In the genomic region with DNA sequence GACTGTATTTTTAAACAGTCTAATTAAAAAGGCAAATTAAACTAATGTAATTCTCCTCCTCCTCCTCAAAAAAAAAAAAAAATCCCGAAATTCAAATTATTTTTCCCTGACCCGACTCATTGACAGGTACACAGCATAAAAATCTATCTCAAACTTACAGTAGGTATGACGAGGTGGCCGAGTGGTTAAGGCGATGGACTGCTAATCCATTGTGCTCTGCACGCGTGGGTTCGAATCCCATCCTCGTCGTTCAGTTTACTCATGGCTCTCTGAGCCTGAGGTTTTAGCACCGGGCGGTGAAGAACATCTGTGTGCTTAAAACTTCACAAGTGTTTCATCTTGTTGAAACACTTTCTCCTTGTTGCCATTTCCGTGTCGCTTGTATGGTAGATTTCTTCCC, we compare ENCODE assay signal across 8 mouse cellular contexts. TPM values are rescaled to one million over a fixed set of nuclear protein-coding genes. Genes with fewer than 3 reads are reported as not detected.
DNase-seq lines count a peak whose midpoint lies in the region; ATAC-seq and TF ChIP-seq lines count a peak whose summit lies in the region.

No protein-coding gene starts in this region.

- H3K9me3 ChIP-seq in E14TG2a.4 (ENCODE audit: low read length) = no peaks in the 10 kb centered on the region
- H3K9me3 ChIP-seq in forebrain, postnatal 0 days (ENCODE audit: low read length) = no peaks in the 10 kb centered on the region
- no peaks in the 10 kb centered on the region for H3K9me3 ChIP-seq in hindbrain, embryonic 11.5 days (ENCODE audit: control insufficient read depth, low read length)
- no peaks in the 10 kb centered on the region for H3K9me3 ChIP-seq in lung, embryonic 16.5 days (ENCODE audit: control insufficient read depth, low read length)

- H3K27ac ChIP-seq in forebrain, postnatal 0 days (ENCODE audit: low read depth, low read length) = no peak overlapping the region
- H3K27ac ChIP-seq in hindbrain, embryonic 11.5 days (ENCODE audit: low read depth, low read length) = no peak overlapping the region
- no peak overlapping the region for H3K27ac ChIP-seq in lung, embryonic 16.5 days (ENCODE audit: low read length)

- peak; percentile 85 for DNase-seq in brain, adult 2 months (ENCODE audit: low read depth, low spot score)
- DNase-seq in forebrain, postnatal 0 days = peak; percentile 75
- DNase-seq in hindbrain, embryonic 11.5 days (ENCODE audit: low spot score) = peak; percentile 79
- peak; percentile 49 for DNase-seq in layer of hippocampus, adult 9-11 months
- DNase-seq in right cerebral cortex, postnatal 10 days (ENCODE audit: low spot score in 2 of 2) = peak; percentile 73 to 81
- DNase-seq in urinary bladder, postnatal 4 days (ENCODE audit: low spot score in 2 of 2) = peak; percentile 61 to 72

- 1% methylated on average over 14 of the region's 14 CpGs for WGBS in forebrain, postnatal 0 days
- under 1% methylated on average over 14 of the region's 14 CpGs for WGBS in hindbrain, embryonic 11.5 days
- 1% methylated on average over 14 of the region's 14 CpGs for WGBS in lung, embryonic 16.5 days

- no peaks in the 10 kb centered on the region for H3K36me3 ChIP-seq in E14TG2a.4 (ENCODE audit: insufficient read depth, low read length)
- H3K36me3 ChIP-seq in forebrain, postnatal 0 days (ENCODE audit: insufficient read depth) = no peaks in the 10 kb centered on the region
- H3K36me3 ChIP-seq in hindbrain, embryonic 11.5 days (ENCODE audit: control insufficient read depth, insufficient read depth, low read length) = no peaks in the 10 kb centered on the region
- H3K36me3 ChIP-seq in lung, embryonic 16.5 days (ENCODE audit: control insufficient read depth, insufficient read depth, low read length) = no peaks in the 10 kb centered on the region

- TF ChIP-seq CTCF in E14TG2a.4 (conservative IDR thresholded peaks at IDR 0.05; ENCODE audit: low read length) = no peak
- TF ChIP-seq CTCF in forebrain, postnatal 0 days (IDR thresholded peaks at IDR 0.05; ENCODE audit: low read depth) = no peak

- peaks cover 34% of the 10 kb centered on the region for H3K4me1 ChIP-seq in E14TG2a.4 (replicated peaks; ENCODE audit: low read depth, low read length)
- H3K4me1 ChIP-seq in forebrain, postnatal 0 days (ENCODE audit: insufficient read depth) = no peaks in the 10 kb centered on the region
- H3K4me1 ChIP-seq in hindbrain, embryonic 11.5 days (replicated peaks; ENCODE audit: control insufficient read depth, insufficient read depth, low read length) = no peaks in the 10 kb centered on the region
- H3K4me1 ChIP-seq in lung, embryonic 16.5 days (replicated peaks; ENCODE audit: control insufficient read depth, insufficient read depth, low read length) = 0 out of 2 replicates have a peak, but pooled peaks cover 4% of the 10 kb centered on the region

- no peaks in the 10 kb centered on the region for H3K27me3 ChIP-seq in E14TG2a.4 (ENCODE audit: insufficient read depth, low read length)
- no peaks in the 10 kb centered on the region for H3K27me3 ChIP-seq in forebrain, postnatal 0 days (ENCODE audit: insufficient read depth, low read length)
- no peaks in the 10 kb centered on the region for H3K27me3 ChIP-seq in hindbrain, embryonic 11.5 days (ENCODE audit: control insufficient read depth, insufficient read depth, low read length)
- no peaks in the 10 kb centered on the region for H3K27me3 ChIP-seq in lung, embryonic 16.5 days (ENCODE audit: control insufficient read depth, insufficient read depth, low read depth, low read length)

- peak overlapping the region; percentile 18; the same call in 1 of the 2 replicates for H3K4me2 ChIP-seq in forebrain, postnatal 0 days (ENCODE audit: low read depth)
- H3K4me2 ChIP-seq in hindbrain, embryonic 11.5 days (replicated peaks; ENCODE audit: low read depth, low read length) = no peak overlapping the region
- peak overlapping the region; percentile 32 for H3K4me2 ChIP-seq in lung, embryonic 16.5 days (ENCODE audit: low read depth, low read length)

- no peak overlapping the region for H3K9ac ChIP-seq in forebrain, postnatal 0 days
- no peak overlapping the region for H3K9ac ChIP-seq in hindbrain, embryonic 11.5 days (ENCODE audit: low read depth, low read length)
- no peak overlapping the region for H3K9ac ChIP-seq in lung, embryonic 16.5 days (ENCODE audit: low read length)

- no peak for ATAC-seq in forebrain, postnatal 0 days
- ATAC-seq in hindbrain, embryonic 11.5 days (ENCODE audit: low FRiP score) = no peak
- ATAC-seq in lung, embryonic 16.5 days (ENCODE audit: low read depth) = no peak

- H3K4me3 ChIP-seq in E14TG2a.4 (replicated peaks; ENCODE audit: low read length) = peak overlapping the region; percentile 67
- no peak overlapping the region for H3K4me3 ChIP-seq in forebrain, postnatal 0 days (ENCODE audit: low read depth, low read length)
- H3K4me3 ChIP-seq in hindbrain, embryonic 11.5 days (ENCODE audit: low read depth, low read length) = no peak overlapping the region; the same call in 1 of the 2 replicates
- H3K4me3 ChIP-seq in lung, embryonic 16.5 days (ENCODE audit: low read length) = no peak overlapping the region

RNA-seq across cellular contexts. Expression of a gene that starts 9.1 kb away (rescaled TPM):
- total RNA-seq in forebrain, postnatal 0 days (2014; rRNA removed) = 1,275 and 1,840 TPM in 2 replicates
- 4.1 and 5.7 TPM in 2 replicates for polyA plus RNA-seq in forebrain, postnatal 0 days (2015; fragmentation: Nextera tagmentation; extraction: Ambion mirVana)
- 4.7 TPM in 2 replicates for polyA plus RNA-seq in hindbrain, embryonic 11.5 days (2014; fragmentation: Nextera tagmentation; extraction: Ambion mirVana)
- 4.3 and 8.4 TPM in 2 replicates for polyA plus RNA-seq in lung, embryonic 16.5 days (2015; fragmentation: Nextera tagmentation; extraction: Ambion mirVana)

RNA-seq across cellular contexts. Expression of a gene that starts 12.0 kb away (rescaled TPM):
- total RNA-seq in forebrain, postnatal 0 days (2014; rRNA removed) = 135 and 227 TPM in 2 replicates
- not detected in 2 replicates for polyA plus RNA-seq in forebrain, postnatal 0 days (2015; fragmentation: Nextera tagmentation; extraction: Ambion mirVana)
- 3.6 and 8.4 TPM in 2 replicates for polyA plus RNA-seq in hindbrain, embryonic 11.5 days (2014; fragmentation: Nextera tagmentation; extraction: Ambion mirVana)
- 7.1 and 8.0 TPM in 2 replicates for polyA plus RNA-seq in lung, embryonic 16.5 days (2015; fragmentation: Nextera tagmentation; extraction: Ambion mirVana)

RNA-seq across cellular contexts. Expression of a gene that starts 13.5 kb away (rescaled TPM):
- total RNA-seq in forebrain, postnatal 0 days (2014; rRNA removed) = 116 and 134 TPM in 2 replicates
- polyA plus RNA-seq in forebrain, postnatal 0 days (2015; fragmentation: Nextera tagmentation; extraction: Ambion mirVana) = 0.50 TPM in 1 of 2 replicates, not detected in the other
- 3.7 and 4.8 TPM in 2 replicates for polyA plus RNA-seq in hindbrain, embryonic 11.5 days (2014; fragmentation: Nextera tagmentation; extraction: Ambion mirVana)
- polyA plus RNA-seq in lung, embryonic 16.5 days (2015; fragmentation: Nextera tagmentation; extraction: Ambion mirVana) = 5.6 and 6.2 TPM in 2 replicates

RNA-seq across cellular contexts. Expression of a gene that starts 21.5 kb away (rescaled TPM):
- total RNA-seq in forebrain, postnatal 0 days (2014; rRNA removed) = 12.5 and 17.0 TPM in 2 replicates
- 0.17 TPM in 1 of 2 replicates, not detected in the other for polyA plus RNA-seq in forebrain, postnatal 0 days (2015; fragmentation: Nextera tagmentation; extraction: Ambion mirVana)
- 0.60 and 0.89 TPM in 2 replicates for polyA plus RNA-seq in hindbrain, embryonic 11.5 days (2014; fragmentation: Nextera tagmentation; extraction: Ambion mirVana)
- 1.3 and 2.0 TPM in 2 replicates for polyA plus RNA-seq in lung, embryonic 16.5 days (2015; fragmentation: Nextera tagmentation; extraction: Ambion mirVana)

RNA-seq across cellular contexts. Expression of a gene that starts 22.1 kb away (rescaled TPM):
- 116 and 119 TPM in 2 replicates for total RNA-seq in forebrain, postnatal 0 days (2014; rRNA removed)
- polyA plus RNA-seq in forebrain, postnatal 0 days (2015; fragmentation: Nextera tagmentation; extraction: Ambion mirVana) = 0.17 and 0.47 TPM in 2 replicates
- 1.0 and 1.1 TPM in 2 replicates for polyA plus RNA-seq in hindbrain, embryonic 11.5 days (2014; fragmentation: Nextera tagmentation; extraction: Ambion mirVana)
- polyA plus RNA-seq in lung, embryonic 16.5 days (2015; fragmentation: Nextera tagmentation; extraction: Ambion mirVana) = 0.49 and 0.93 TPM in 2 replicates
